Mouse (Mus musculus) G1E (cell line): ENCODE data around the gene Ugt1a6a. TPM values are rescaled to one million over a fixed set of nuclear protein-coding genes. Genes with fewer than 3 reads are reported as not detected.
A peak's percentile ranks its signal among the peaks of the same experiment; 100 is the strongest.

Source experiments
- ATAC-seq: 2 replicates; pipeline ENCODE4 v1.8.0; 2016; ENCODE audit warnings: mild to moderate bottlenecking; ENCODE audit not compliant: insufficient number of reproducible peaks, poor library complexity, low FRiP score, severe bottlenecking; ENCODE audit errors: extremely low read depth
- DNase-seq: peaks from one replicate; pipeline ENCODE4 v3.0.0; 2012; ENCODE audit warnings: low spot score
- H3K27me3 ChIP-seq: 2 replicates; pipeline ENCODE4 v1.6.1; 2012; ENCODE audit warnings: mild to moderate bottlenecking, low read length, inconsistent platforms; ENCODE audit not compliant: insufficient read depth
- H3K36me3 ChIP-seq: replicated peaks from 2 replicates; pipeline ENCODE3; 2012; ENCODE audit warnings: mild to moderate bottlenecking, inconsistent platforms
- H3K4me1 ChIP-seq: 2 replicates; pipeline ENCODE4 v1.6.1; 2012; ENCODE audit warnings: low read depth, low read length, inconsistent platforms, mixed read lengths; ENCODE audit not compliant: insufficient read depth
- H3K4me3 ChIP-seq: 2 replicates; pipeline ENCODE4 v1.5.1; 2012; ENCODE audit warnings: low read depth, mild to moderate bottlenecking, inconsistent platforms, low read length, moderate library complexity, mixed read lengths
- H3K9me3 ChIP-seq: replicated peaks from 2 replicates; pipeline ENCODE4 v1.6.1; 2012; ENCODE audit warnings: inconsistent platforms
- CTCF ChIP-seq: IDR thresholded peaks from 2 replicates; pipeline ENCODE4 v1.5.1; 2012; ENCODE audit warnings: low read depth, low read length, inconsistent platforms, mixed read lengths
- GATA1 ChIP-seq: IDR thresholded peaks from 2 replicates; pipeline ENCODE4 v1.6.1; 2012; ENCODE audit warnings: borderline replicate concordance, low read length, inconsistent platforms, mixed read lengths
- GATA2 ChIP-seq: IDR thresholded peaks from 2 replicates; pipeline ENCODE4 v1.6.1; 2012; ENCODE audit warnings: low read depth, low read length, inconsistent platforms, borderline replicate concordance
- POLR2AphosphoS5 ChIP-seq: IDR thresholded peaks from 2 replicates; pipeline ENCODE4 v1.6.1; 2012; ENCODE audit warnings: low read depth, low read length, inconsistent platforms; ENCODE audit not compliant: insufficient replicate concordance
- TAL1 ChIP-seq: conservative IDR thresholded peaks from 2 replicates; pipeline ENCODE4 v1.6.1; 2012; ENCODE audit warnings: low read depth, low read length, inconsistent platforms, mixed read lengths
- polyA plus RNA-seq: library from polyadenylated mRNA; stranded (reverse); fragments of >175 nt; gene quantifications from 2 replicates; pipeline ENCODE4 v1.2.3, GENCODE M21; 2012
- total RNA-seq, 2 experiments: library from RNA; stranded (forward) in 1 of 2; stranded (reverse) in 1 of 2; fragments of 200-1000 nt in 1 of 2; fragments of >200 nt in 1 of 2; fragmentation: Nextera tagmentation in 1 of 2; gene quantifications; 2 replicates each; pipeline ENCODE4 v1.2.3; 2014 to 2017

Ugt1a6a gene
- total and polyA plus RNA-seq, 3 experiments, result 0.60 to 0.98 TPM; not detected in 1

DNA sequence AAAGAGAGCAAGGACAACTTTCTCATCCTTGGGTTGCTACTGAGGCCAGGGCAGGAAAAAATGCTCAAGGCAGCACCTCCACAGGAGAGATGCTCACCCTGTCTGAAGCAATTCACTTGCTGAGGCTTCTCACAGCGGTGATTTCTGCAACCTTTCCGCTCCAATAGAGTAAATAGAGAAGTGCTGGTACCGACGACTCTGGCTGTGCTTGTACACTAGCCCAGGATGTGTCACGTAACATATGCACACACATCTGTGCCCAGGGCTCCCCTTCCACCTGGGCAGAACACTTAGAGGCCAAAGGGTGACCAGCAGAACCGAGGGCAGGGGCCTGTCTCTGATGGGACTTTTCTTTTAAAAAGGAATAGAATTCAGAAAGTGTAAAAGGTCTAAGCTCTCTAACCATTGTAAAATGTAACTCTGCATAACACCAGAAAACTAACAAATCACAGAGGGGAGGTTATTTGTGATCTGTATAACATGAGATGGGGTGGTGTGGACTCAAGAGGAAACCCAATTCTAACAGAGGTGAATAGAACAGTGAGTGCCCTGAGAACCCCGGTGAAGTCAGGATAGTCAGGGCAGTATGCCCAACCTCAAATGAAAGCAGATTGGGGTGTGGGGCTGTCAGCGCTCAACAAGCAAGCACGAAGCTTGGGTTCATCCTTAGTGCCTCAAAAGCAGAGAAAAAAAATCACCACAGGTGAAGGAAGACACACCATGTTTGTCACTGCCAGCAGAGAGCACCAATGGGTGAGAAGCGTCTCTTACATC lies 126.2 kb downstream of the Ugt1a6a start:
- H3K36me3 ChIP-seq, result peaks cover 68% of the 10 kb centered on the region
- no peak for DNase-seq
- no peak for ATAC-seq
- H3K9me3 ChIP-seq, result no peaks in the 10 kb centered on the region
- H3K4me3 ChIP-seq, result no peak overlapping the region
- peaks cover 20% of the 10 kb centered on the region for H3K4me1 ChIP-seq
- no peak; the same call in 1 of the 2 replicates for TF ChIP-seq POLR2AphosphoS5
- no peak for TF ChIP-seq TAL1
- no peak for TF ChIP-seq GATA2
- TF ChIP-seq CTCF, result no peak; the same call in 1 of the 2 replicates
- no peak for TF ChIP-seq GATA1
- H3K27me3 ChIP-seq, result peaks cover 8% of the 10 kb centered on the region

DNA sequence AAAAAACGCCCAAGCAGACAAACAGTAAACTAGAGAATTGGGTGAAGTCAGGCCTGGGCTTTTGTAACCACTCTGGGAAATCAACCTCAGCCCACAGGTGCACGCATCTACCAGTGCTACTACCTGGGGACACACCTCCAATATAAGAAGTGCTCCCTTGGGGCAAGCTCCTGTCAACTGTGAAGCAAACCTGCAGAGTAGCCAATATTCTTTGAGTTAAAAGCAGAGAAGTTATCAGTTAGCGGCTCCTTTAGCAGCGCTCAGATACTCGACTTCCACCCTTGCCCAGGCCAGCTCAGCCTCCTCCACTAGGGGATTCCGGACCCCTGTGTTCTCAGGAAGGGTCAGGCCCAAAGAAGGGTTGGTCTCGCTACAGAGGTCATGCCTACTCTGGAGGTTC lies 127.1 kb downstream of the Ugt1a6a start:
- H3K27me3 ChIP-seq, result no peaks in the 10 kb centered on the region; the same call in 1 of the 2 replicates
- no peak for DNase-seq
- peaks cover 20% of the 10 kb centered on the region for H3K4me1 ChIP-seq
- no peak for TF ChIP-seq GATA1
- no peak for TF ChIP-seq CTCF
- no peak for TF ChIP-seq GATA2
- no peak for TF ChIP-seq TAL1
- TF ChIP-seq POLR2AphosphoS5, result no peak
- peaks cover 77% of the 10 kb centered on the region for H3K36me3 ChIP-seq
- no peaks in the 10 kb centered on the region for H3K9me3 ChIP-seq
- H3K4me3 ChIP-seq, result no peak overlapping the region
- no peak for ATAC-seq

GRCm38 (mm10) chr1:88262255-88262654 lies 127.6 kb downstream of the Ugt1a6a start:
- H3K9me3 ChIP-seq, result no peaks in the 10 kb centered on the region
- no peaks in the 10 kb centered on the region; the same call in 1 of the 2 replicates for H3K27me3 ChIP-seq
- no peak for TF ChIP-seq CTCF
- no peak for TF ChIP-seq POLR2AphosphoS5
- no peak for TF ChIP-seq TAL1
- TF ChIP-seq GATA2, result no peak
- no peak for TF ChIP-seq GATA1
- peaks cover 82% of the 10 kb centered on the region for H3K36me3 ChIP-seq
- DNase-seq, result peak; percentile 70
- peaks cover 20% of the 10 kb centered on the region for H3K4me1 ChIP-seq
- no peak overlapping the region for H3K4me3 ChIP-seq
- peak; percentile 9; the same call in 1 of the 2 replicates for ATAC-seq

- Histone ChIP-seq H3K36me3 (peaks cover 90% of the 10 kb centered on the region), H3K4me1 (peaks cover 20% of the 10 kb centered on the region), H3K27me3 (no peaks in the 10 kb centered on the region), H3K9me3 (no peaks in the 10 kb centered on the region), H3K4me3 (no peak overlapping the region)
- ATAC-seq (no peak), DNase-seq (no peak)
- TF ChIP-seq CTCF (no peak), GATA2 (no peak), POLR2AphosphoS5 (no peak), GATA1 (no peak), TAL1 (no peak)
These were observed 128.4 kb downstream of the Ugt1a6a start for GRCm38 (mm10) chr1:88262961-88263360.

DNA sequence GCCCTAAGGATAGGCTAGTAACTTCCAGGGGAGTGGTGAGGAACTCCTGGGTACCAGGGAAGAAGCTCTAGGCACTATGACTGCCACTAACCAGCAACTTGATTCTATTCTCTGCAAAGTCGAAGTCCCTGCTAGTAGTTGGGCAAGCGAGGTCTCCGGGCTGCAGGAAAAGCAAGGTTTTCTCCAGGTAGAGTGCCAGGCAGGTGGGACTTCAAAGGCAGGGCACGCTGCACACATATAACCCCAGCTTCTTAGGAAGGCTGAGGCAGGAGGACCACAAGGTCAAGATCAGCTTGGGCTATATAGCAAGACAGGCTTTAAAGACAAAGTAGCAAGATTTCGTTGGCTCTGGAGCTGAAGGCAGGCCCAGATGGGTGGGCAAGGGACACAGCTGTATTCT lies 129.2 kb downstream of the Ugt1a6a start:
- peaks cover 22% of the 10 kb centered on the region for H3K4me1 ChIP-seq
- H3K9me3 ChIP-seq, result no peaks in the 10 kb centered on the region
- H3K36me3 ChIP-seq, result peaks cover 98% of the 10 kb centered on the region
- no peak overlapping the region for H3K4me3 ChIP-seq
- no peaks in the 10 kb centered on the region for H3K27me3 ChIP-seq
- TF ChIP-seq GATA1, result no peak
- no peak for TF ChIP-seq TAL1
- TF ChIP-seq CTCF, result no peak
- no peak for TF ChIP-seq GATA2
- no peak; the same call in 1 of the 2 replicates for TF ChIP-seq POLR2AphosphoS5
- no peak for DNase-seq
- ATAC-seq, result no peak

DNA sequence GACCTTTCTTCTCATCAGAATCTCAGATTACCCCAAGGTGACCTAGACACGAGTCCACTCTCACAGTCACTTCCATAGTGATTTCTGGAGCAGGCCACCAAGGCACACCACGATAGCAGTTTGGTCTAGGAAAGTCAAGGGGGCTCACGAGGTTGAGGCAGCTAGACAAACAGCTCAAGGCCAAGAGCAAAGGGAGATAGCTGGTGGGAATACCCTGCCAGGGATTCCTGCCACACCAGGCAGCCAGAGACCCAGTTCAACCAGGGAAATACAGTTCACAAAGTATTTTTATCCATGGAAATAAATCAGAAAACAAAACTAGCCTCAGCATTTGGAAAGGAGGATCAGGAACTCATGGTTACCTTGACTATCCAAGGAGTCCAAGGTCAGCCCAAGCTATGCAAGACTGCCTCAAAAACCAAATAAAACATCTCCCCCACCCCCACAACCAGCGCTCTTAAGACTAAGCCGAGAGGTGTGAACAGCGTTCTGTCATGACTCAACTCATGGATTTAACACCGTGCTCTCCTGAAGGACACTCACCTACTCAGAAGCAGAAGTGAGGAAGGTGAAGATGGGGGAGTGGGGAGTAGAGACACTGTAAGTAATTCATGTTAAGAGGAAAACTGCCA lies 129.7 kb downstream of the Ugt1a6a start:
- Histone ChIP-seq H3K27me3 (no peaks in the 10 kb centered on the region), H3K36me3 (peaks cover 100% of the 10 kb centered on the region), H3K4me3 (no peak overlapping the region), H3K9me3 (no peaks in the 10 kb centered on the region), H3K4me1 (peaks cover 24% of the 10 kb centered on the region)
- ATAC-seq (no peak), DNase-seq (no peak)
- TF ChIP-seq GATA1, result no peak
- TF ChIP-seq GATA2, result no peak
- TF ChIP-seq CTCF, result no peak
- no peak for TF ChIP-seq TAL1
